In the genomic region with DNA sequence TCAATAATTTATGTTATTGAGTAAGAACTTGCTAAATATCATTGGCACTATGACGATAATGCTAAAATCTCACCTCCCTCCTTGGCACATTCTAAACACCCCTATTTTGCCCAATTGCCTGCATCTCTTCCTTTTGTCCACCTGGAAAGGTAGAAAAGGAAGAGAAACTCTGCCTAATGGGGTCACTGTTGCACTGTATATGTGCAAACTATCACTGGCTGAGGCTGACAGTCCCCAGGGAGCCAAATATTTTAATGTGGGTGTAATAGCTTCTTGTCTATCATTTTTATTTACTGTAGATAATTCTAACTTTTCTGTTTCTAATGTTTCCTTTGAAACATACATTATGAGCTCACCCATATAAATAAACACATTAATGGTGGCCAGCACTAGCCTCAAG, we compare ENCODE assay signal across 10 mouse cellular contexts.
DNase-seq lines count a peak whose midpoint lies in the region; ATAC-seq lines count a peak whose summit lies in the region.
"Had no signal": no experiment of that assay in that cellular context is flagged by ENCODE, and none has a peak within 500 bp of the region (broad histone marks: within the 10 kb centered on the region; RNA-seq: fewer than 3 reads in every experiment).

No protein-coding gene starts in this region.

- ATAC-seq in heart, embryonic 13.5 days (ENCODE audit: extremely low read depth, insufficient number of reproducible peaks, low FRiP score, low TSS enrichment) = no peak
- ATAC-seq in lung, embryonic 16.5 days (ENCODE audit: low read depth) = 0 out of 2 replicates have a peak, but pooled peaks have one; percentile 49
- peak; percentile 39; the same call in 1 of the 2 replicates for ATAC-seq in hindbrain, embryonic 13.5 days (ENCODE audit: low FRiP score)
- ATAC-seq in midbrain, embryonic 15.5 days (replicated peaks) = peak; percentile 74

- no peaks in the 10 kb centered on the region for H3K27me3 ChIP-seq in heart, embryonic 13.5 days (replicated peaks)
- no peaks in the 10 kb centered on the region for H3K27me3 ChIP-seq in lung, embryonic 16.5 days (ENCODE audit: control insufficient read depth, insufficient read depth, low read depth, low read length)
- H3K27me3 ChIP-seq in hindbrain, embryonic 13.5 days = no peaks in the 10 kb centered on the region
- no peaks in the 10 kb centered on the region for H3K27me3 ChIP-seq in midbrain, embryonic 15.5 days (replicated peaks)
- H3K27me3 ChIP-seq: embryonic facial prominence, embryonic 13.5 days; heart, embryonic 12.5 days had no signal

- H3K4me2 ChIP-seq in heart, embryonic 13.5 days = peak overlapping the region; percentile 32
- no peak overlapping the region for H3K4me2 ChIP-seq in lung, embryonic 16.5 days (ENCODE audit: low read depth, low read length)
- no peak overlapping the region for H3K4me2 ChIP-seq in hindbrain, embryonic 13.5 days
- H3K4me2 ChIP-seq in midbrain, embryonic 15.5 days = no peak overlapping the region
- H3K4me2 ChIP-seq: embryonic facial prominence, embryonic 13.5 days; heart, embryonic 12.5 days had no signal

- no peak for DNase-seq in heart, postnatal 25 days (ENCODE audit: low spot score)
- DNase-seq in lung, postnatal 14 days = no peak
- DNase-seq in ovary, postnatal 14 days (ENCODE audit: low spot score) = no peak
- no peak for DNase-seq in spleen, postnatal 36 days (ENCODE audit: low spot score in 2 of 2)

- H3K27ac ChIP-seq in heart, embryonic 13.5 days (replicated peaks) = no peak overlapping the region
- H3K27ac ChIP-seq in lung, embryonic 16.5 days (ENCODE audit: low read length) = no peak overlapping the region
- no peak overlapping the region for H3K27ac ChIP-seq in hindbrain, embryonic 13.5 days
- H3K27ac ChIP-seq in midbrain, embryonic 15.5 days = no peak overlapping the region
- H3K27ac ChIP-seq: embryonic facial prominence, embryonic 13.5 days had no signal

- H3K4me1 ChIP-seq in heart, embryonic 13.5 days = peaks cover 2% of the 10 kb centered on the region; the same call in 1 of the 2 replicates
- H3K4me1 ChIP-seq in lung, embryonic 16.5 days (replicated peaks; ENCODE audit: control insufficient read depth, insufficient read depth, low read length) = no peaks in the 10 kb centered on the region
- no peaks in the 10 kb centered on the region for H3K4me1 ChIP-seq in hindbrain, embryonic 13.5 days (replicated peaks)
- no peaks in the 10 kb centered on the region for H3K4me1 ChIP-seq in midbrain, embryonic 15.5 days
- H3K4me1 ChIP-seq: embryonic facial prominence, embryonic 13.5 days had no signal

- no peak overlapping the region for H3K4me3 ChIP-seq in heart, embryonic 13.5 days
- no peak overlapping the region for H3K4me3 ChIP-seq in lung, embryonic 16.5 days (ENCODE audit: low read length)
- no peak overlapping the region for H3K4me3 ChIP-seq in hindbrain, embryonic 13.5 days
- no peak overlapping the region for H3K4me3 ChIP-seq in midbrain, embryonic 15.5 days
- H3K4me3 ChIP-seq: embryonic facial prominence, embryonic 13.5 days; heart, embryonic 12.5 days had no signal

- no peaks in the 10 kb centered on the region for H3K36me3 ChIP-seq in heart, embryonic 13.5 days
- no peaks in the 10 kb centered on the region for H3K36me3 ChIP-seq in lung, embryonic 16.5 days (ENCODE audit: control insufficient read depth, insufficient read depth, low read length)
- H3K36me3 ChIP-seq in hindbrain, embryonic 13.5 days = no peaks in the 10 kb centered on the region
- H3K36me3 ChIP-seq in midbrain, embryonic 15.5 days (replicated peaks) = no peaks in the 10 kb centered on the region
- H3K36me3 ChIP-seq: embryonic facial prominence, embryonic 13.5 days; heart, embryonic 12.5 days had no signal

- 89% methylated on average over 1 of the region's 1 CpGs for WGBS in heart, embryonic 13.5 days
- WGBS in lung, embryonic 16.5 days = 80% methylated on average over 1 of the region's 1 CpGs
- 93% methylated on average over 1 of the region's 1 CpGs for WGBS in hindbrain, embryonic 13.5 days
- WGBS in midbrain, embryonic 15.5 days = 94% methylated on average over 1 of the region's 1 CpGs

- no peaks in the 10 kb centered on the region for H3K9me3 ChIP-seq in heart, embryonic 13.5 days
- H3K9me3 ChIP-seq in lung, embryonic 16.5 days (ENCODE audit: control insufficient read depth, low read length) = no peaks in the 10 kb centered on the region
- no peaks in the 10 kb centered on the region for H3K9me3 ChIP-seq in hindbrain, embryonic 13.5 days
- no peaks in the 10 kb centered on the region for H3K9me3 ChIP-seq in midbrain, embryonic 15.5 days
- H3K9me3 ChIP-seq: embryonic facial prominence, embryonic 13.5 days; heart, embryonic 12.5 days had no signal

- H3K9ac ChIP-seq in heart, embryonic 13.5 days = no peak overlapping the region
- no peak overlapping the region for H3K9ac ChIP-seq in lung, embryonic 16.5 days (ENCODE audit: low read length)
- no peak overlapping the region for H3K9ac ChIP-seq in hindbrain, embryonic 13.5 days
- H3K9ac ChIP-seq in midbrain, embryonic 15.5 days = no peak overlapping the region
- H3K9ac ChIP-seq: embryonic facial prominence, embryonic 13.5 days; heart, embryonic 12.5 days had no signal

- intact Hi-C loops in heart, postnatal 25 days (cut with DNase I) = loop anchor here (2.0 kb wide), 2 partner anchors 74 to 382 kb away; no protein-coding TSS in a partner anchor
